Mouse (Mus musculus) small intestine, adult 2 months (tissue): ENCODE data around the gene Bola2.
"Not testable (repeated sequence)": the region's sequence is repeated elsewhere in the genome, so short reads cannot be mapped to it uniquely, and the experiment has no call there.

Experiments used
- CTCF ChIP-seq: fragments of 200-500 bp; IDR thresholded peaks from 2 replicates; pipeline ENCODE4 v1.5.1; 2012; ENCODE audit warnings: low read depth, mild to moderate bottlenecking, control low read depth, inconsistent platforms, low read length, moderate library complexity, mixed read lengths; ENCODE audit not compliant: insufficient replicate concordance, insufficient read length; ENCODE audit errors: extremely low read depth
- POLR2A ChIP-seq: fragments of 200-500 bp; IDR thresholded peaks from 2 replicates; pipeline ENCODE4 v1.6.1; 2012; ENCODE audit warnings: low read depth, mild to moderate bottlenecking, control low read depth, inconsistent platforms, low read length, moderate library complexity

DNA sequence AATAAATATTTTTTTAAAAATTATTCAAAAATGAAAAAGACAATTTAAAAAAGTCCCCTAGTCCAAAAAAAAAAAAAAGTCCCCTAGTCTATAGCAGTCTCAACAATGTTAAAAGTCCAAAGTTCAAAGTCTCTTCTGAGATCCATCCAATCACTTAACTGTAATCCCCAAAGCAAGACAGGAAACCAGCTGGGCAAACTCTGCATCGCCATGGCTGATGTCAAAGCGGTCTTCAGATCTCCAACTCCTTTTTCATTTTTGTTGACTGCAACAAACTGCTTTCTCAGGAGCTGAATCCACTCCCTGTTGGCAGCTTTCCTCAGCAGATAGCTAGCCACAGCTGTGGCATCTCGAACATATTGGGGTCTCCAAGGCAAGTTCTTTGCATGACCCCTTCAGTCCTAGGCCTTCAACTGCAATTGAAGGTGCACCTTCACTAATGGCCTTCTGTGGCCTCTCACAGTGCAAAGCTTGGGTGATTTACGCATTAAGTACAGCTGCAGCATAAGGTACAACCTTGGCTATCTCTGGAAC is 35.1 kb downstream of the Bola2 start:
- not testable (repeated sequence) for TF ChIP-seq POLR2A, CTCF
